Mouse (Mus musculus) adrenal gland, postnatal 10 days (tissue): ENCODE measurements around the gene Gns. TPM values are rescaled to one million over a fixed set of nuclear protein-coding genes. Genes with fewer than 3 reads are reported as not detected.
"Not testable (repeated sequence)": the region's sequence is repeated elsewhere in the genome, so short reads cannot be mapped to it uniquely, and the experiment has no call there.

Experiments used
- DNase-seq: peaks from one replicate; pipeline ENCODE4 v3.0.0; 2021; ENCODE audit warnings: mixed read lengths
- long read RNA-seq, 2 experiments: library from polyadenylated mRNA; stranded (forward); transcript quantifications; one replicate each; pipeline ENCODE4 v2.0.0; 2021
- total RNA-seq, 2 experiments: library from RNA; stranded (reverse); gene quantifications; 2 replicates each; pipeline ENCODE4 v1.2.3; 2021

Gene Gns
- total RNA-seq = 100 to 1,000 TPM; 115 to 120 TPM
- long read RNA-seq, experiment 1, transcript Gns-201 (14 exons, 3,855 nt) = major isoform, 67 of 132 reads
- long read RNA-seq, experiment 1, partial matches to known transcripts = 23 of 132 reads
- long read RNA-seq, experiment 1, other reads (novel, unspliced or antisense) = 39 of 132 reads
- long read RNA-seq, experiment 2, transcript Gns-201 (14 exons, 3,855 nt) = major isoform, 92 of 109 reads
- long read RNA-seq, experiment 2, partial matches to known transcripts = 8 of 109 reads
- long read RNA-seq, experiment 2, other reads (novel, unspliced or antisense) = 9 of 109 reads

DNA sequence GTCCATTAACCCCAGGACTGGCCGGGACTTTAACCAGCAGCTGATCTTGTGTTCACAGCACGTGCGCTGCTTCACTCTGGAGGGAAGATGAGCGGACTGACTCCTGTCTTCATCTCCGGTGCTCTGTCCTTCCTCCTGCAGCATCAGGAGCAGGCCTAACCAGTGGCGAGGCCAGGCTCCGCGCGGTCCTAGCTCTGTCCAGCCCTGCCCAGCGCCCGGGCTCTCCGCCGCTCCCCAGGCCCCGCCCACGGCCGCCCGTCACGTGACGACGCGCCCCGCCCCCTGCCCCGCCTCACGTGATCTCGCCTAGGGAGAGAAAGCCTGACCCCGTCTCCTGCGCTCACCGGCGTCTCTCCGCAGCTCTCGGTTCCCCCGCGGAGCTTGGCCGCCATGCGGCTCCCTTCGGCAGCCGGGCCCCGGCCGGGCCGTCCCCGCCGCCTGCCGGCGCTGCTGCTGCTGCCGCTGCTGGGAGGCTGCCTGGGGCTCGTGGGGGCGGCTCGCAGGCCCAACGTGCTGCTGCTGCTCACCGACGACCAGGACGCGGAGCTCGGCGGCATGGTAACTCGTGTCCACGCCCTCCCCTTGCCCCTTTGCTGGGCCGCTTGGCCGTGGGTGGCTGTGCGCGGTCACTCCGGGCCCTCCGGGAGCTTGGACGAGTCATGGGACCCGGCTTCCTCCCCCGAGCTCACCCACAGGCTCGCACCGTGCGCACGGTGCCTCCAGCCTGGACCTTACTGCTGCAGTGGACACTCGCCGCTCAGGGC is at the start of gene Gns:
TSS of gene Gns (plus strand) at position 290 of the 764 bp plus-strand sequence.
- peak; percentile 96 for DNase-seq

DNA sequence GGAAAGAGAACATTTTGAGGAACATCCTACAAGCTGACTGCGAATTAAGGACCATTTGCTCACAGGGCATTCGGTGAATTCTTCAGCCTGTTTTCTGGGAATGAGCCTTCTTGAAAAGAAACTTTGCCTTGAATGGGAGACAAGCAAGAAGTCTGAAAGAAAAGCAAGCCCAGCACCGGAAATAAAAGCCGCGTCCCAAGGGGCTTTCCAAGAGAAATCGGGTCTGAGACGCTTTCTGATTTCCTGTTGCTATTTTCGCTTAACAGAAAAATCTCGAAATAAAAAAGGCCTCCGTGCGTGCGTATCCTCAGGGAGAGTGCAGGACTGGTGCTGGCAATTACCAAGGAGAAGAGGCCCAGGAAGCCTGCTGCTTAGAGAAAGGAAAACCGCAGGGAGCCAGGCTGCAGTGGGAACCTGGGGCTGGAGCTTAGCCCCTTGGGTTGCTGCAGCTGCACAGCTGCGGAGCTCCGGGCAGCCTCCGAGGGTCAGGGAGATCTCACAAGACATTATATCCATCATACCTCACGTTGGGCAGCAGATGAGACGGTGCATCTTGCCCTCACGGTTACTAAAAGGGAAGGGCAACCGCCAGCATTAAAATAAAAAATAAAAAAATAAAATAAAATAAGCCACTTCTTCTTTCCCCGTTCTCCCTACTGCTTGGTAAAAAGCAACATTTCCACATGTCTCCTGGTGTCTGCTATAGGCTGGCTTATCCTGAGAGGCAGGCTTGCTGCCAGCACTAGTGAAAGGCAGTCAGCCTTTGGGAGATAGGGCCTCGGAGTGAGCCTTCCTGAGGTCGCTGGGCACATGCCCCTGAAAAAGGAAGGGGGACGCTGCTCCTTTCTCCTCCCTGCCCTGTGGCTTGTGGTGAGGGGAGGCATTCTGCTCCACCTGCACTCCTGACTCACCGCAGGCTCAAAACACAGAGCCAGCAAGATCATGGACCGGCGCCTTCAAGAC is 49.3 kb upstream of the Gns start:
- no peak for DNase-seq

DNA sequence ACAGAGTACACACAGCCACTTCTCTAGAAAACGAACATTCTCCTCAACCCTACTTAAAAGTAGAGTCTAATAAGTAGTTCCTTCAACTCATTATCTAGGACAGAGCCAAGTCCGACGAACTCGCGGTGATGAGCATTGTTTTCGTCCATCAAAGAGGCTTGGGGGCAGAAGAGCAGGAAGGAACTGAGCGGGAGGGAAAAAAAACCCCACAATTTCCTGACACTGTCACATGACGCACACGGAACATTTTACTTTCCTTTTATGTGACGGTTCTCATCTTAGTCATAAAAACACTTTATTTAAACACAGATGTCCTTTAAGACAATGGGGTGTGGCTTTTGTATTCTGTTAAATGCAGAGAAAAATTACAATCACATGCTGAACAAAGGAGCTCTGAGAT is 48.5 kb upstream of the Gns start:
- no peak for DNase-seq

DNA sequence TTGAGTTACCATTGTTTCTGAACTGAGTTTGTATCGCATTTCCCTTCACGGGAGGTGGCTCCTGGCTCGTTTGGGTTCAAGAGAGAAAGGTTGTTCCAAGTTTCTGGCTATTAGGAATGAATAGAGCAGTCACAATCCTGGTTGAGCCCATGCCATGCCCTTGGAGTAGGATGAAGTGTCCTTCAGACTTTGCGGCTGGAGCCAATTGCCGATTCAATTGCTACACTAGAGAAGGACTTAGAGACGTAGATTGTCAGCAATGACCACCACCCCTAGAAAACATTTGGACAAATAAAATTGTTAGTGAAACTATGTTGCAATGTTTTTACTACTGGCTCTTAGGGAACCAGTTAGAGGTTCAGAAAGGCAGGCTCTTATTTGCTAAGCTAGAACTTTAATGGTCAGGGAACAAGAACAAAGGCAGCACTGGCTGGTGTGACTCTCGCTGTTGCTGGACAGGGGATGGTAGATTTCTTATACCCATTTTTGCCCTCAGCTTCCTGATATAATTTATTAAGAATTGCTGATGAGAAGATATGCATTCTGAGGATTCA is 46.4 kb upstream of the Gns start:
- peak; percentile 14 for DNase-seq

DNA sequence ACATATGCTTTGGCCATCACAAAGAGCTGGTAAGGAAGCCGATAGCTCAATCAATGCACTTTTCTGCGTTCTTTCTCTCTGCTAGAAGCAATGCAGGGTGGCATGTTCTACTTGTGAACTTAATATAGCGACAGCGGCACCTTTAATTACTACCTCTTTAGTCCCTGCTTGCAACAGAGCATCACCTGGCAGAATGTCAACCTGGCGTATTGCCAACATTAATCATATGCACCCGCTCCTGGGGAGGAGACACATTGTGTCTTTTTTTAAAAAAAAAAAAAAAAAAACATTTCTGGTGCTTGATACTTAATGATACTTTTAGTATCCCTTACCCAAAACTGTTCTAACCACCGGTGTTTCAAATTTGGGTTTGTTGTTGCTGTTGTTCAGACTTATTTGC is 41.4 kb upstream of the Gns start:
- peak; percentile 26 for DNase-seq

DNA sequence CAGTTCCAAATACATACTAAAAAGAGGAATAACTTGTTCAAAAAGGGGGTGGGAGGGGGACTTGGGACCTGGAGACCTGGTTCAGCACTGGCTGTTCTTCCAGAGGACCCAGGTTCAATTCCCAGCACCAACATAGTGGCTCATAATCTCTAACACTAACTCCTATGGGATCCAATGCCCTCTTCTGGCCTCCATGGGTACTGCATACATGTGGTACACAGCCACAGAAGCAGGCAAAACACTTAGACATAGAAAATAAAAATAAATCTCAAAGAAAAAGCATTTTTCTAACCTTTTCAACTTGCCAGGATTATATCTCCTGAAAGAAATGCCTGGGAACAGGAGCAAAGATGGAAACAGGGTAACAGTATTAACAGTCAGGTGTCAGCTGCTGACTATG is 38.7 kb upstream of the Gns start:
- no peak for DNase-seq

DNA sequence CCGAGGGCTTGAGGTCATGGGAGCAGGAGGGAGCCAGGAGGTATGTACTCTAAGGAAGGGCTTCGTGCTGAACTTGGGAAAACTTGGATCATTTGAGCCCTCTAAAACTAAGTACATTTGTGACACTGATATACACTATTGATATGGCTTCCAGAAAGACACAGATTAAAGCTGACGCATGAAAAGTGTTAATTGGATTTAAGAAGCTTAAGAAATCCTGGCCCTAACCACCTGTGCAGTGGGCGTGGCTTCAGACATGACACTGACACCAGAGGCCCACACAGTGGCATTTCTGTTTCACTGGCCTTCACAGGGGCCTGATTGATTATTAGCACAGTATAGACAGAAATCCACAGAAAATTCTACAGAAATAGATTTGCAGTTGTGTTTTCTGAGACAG is 35.3 kb upstream of the Gns start:
- DNase-seq = no peak

DNA sequence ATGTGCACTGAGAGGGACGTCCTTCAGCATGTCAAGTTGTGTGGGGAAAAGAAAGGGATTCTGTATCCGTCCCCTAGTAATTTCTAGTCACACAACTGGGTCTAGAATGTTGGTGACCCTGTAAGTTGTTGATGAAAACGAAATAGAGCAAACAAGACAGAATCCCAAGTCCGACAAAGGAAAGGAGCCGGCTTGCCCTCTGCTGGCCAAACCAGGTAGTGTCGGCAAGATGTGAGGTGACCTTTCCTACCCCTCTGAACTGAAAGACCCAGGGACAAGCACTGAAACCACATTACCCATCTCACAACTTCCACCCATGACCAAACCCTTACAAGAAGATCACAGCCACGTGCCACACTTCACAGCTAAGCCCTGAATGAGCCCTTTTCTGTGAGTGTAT is 34.0 kb upstream of the Gns start:
- peak; percentile 86 for DNase-seq

DNA sequence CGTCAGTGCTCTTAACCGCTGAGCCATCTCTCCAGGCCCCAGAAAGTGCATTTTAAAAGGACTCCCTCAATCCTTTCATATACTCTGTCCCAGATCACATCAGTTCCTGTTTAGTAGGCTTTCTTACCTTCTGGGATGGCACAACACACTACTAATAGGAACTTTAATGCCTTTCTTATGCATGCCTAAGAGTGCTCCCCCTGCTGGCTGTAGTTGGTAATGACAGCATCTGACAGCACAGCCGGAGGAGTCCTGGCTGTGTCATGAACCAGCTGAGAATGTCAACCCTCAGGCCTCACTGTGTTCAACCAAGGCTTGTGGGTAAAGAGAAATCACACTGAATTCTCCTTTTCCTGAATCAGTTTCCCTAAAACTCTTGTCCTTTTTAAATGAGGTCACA is 30.3 kb upstream of the Gns start:
- peak; percentile 75 for DNase-seq

DNA sequence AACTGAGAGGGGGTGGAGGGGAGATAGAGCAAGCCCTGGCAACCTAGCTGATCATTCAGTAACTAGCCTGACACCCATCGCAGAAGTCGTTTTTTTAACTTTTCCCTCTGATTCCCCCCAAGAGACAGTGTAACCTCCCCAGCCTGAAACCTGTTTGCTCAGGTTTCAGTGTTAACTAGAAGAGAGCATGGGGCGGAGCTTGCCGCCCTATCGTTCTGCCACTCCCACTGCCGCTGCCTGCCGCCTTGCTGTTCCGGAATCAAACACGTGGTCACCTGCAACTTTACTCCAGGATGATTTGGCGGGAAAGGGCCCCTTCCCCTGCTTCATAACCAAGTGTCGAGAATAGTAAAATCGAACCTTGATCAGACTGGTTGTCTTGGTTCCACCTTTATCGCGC is 28.4 kb upstream of the Gns start:
- not testable (repeated sequence) for DNase-seq

DNA sequence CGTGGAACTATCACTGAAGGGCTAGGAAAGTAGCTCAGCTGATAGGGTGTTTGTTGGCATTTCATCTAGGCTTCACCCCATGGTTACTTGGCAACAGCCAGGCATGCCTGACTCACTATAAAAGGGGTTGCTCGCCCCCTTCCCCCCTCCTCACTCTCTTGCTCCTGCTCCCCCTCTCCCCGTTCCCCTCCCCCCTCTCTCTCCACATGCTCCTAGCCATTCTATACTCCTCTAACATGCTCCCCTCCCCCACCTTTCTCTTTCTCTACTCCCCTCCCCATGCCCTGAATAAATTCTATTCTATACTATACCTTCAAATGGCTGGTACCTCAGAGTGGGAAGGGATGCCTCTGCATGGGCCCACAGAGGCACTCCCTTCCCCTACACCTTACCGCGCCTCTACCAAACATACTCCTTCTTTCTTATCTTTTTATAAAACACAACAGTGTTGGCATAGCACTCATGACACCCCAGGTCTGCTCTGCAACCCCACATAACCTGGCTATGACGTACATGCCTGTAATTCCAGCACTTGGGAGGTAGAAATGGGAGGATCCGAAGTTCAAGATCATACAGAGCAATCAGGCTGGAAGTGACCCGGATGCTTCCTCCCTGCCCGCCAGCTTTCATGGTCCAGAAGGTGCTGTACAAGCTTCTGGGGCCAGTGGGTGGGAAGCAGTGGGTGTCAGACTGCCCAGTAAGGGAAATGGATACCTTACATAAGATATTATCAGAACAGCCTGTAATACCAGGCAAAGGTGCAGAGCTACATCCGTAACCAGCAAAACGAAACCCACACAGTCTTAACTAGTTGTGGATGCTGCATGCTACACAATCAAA is 23.9 kb upstream of the Gns start:
- DNase-seq = no peak

DNA sequence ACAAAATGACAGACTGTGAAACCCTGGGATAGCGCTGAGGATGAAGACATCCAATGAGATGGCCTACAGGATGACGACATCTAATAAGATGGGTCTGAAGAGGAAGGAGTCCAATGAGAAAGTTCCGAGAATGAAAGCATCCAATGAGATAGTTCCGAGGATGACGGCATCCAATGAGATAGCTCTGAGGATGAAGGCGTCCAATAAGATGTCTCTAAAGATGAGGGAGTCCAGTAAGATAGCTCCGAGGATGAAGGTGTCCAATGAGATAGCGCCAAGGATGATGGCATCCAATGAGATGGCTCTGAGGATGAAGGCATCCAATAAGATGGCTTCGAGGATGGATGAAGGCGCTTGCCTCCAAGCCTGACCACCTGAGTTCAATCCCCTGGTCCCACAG is 22.6 kb upstream of the Gns start:
- no peak for DNase-seq

DNA sequence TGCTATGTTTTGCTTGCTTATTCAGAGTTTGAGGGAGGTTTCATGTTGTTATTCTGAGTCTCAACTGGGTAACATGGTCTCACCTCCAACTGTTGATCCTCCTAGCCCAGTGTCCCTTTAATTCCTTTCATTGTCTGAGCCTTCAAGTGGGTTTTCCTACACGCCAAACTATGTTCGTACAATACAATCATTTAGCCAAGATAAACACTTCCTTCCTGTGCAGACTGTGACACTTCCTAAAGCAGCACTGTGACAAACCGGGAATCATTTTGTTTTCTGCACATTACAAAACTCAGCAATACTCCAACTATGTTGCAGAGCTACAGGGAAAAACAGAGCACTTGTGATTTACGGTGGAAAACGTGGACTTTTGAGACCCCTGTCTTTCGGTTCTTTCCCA is 21.0 kb upstream of the Gns start:
- DNase-seq = no peak

DNA sequence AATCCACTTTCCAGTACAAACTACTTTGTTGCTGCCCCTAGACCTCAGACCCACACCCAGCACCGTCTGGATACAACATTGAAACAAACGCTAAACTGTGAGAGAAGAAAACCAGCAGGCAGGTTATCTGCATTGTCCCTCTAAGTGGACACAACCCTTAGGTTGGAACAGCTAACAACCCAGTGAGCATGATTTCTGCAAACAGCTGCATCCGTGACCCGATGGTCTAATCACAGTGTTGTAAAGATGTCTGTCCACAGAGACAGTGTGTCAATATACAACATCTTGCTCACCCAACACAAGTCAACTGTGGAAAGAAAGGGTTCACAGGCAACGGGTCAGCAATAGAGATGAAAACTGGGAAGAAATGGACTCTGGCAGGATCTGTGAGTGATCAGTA is 15.6 kb upstream of the Gns start:
- DNase-seq = no peak

DNA sequence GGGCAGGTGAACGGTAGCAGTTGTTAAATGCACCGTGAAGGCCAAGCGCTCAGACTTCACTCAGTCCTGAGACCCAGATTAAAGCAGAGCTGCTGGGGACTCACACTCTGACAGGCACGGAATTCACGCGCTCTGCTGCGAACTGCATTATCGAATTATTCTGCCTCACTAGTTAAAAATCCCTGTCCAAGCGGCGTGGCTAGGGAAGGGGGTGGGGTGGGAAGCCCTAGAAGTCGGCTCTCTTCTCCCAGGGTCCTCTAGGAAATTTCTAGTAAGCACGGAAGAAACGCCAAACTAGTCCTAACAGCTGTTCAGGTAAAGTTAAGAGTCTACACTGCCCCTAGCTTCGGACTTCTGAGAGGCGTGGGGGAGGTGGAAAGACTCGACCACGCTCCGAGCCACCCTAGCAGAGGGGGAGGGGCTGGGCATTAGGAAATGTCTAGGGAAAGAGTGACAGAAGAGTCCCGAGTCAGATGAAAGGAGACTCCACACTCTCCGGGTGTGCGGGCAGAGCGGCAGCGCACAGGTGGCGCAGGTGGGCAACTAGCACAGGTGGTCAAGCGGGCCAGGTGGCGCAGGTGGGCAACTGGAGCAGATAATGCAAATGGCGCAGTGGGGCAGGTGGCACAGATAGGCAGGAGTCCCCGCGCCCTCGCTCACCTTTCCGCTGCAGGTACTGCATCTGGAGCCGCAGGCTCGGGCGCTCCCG is 14.4 kb upstream of the Gns start:
- peak; percentile 33 for DNase-seq

DNA sequence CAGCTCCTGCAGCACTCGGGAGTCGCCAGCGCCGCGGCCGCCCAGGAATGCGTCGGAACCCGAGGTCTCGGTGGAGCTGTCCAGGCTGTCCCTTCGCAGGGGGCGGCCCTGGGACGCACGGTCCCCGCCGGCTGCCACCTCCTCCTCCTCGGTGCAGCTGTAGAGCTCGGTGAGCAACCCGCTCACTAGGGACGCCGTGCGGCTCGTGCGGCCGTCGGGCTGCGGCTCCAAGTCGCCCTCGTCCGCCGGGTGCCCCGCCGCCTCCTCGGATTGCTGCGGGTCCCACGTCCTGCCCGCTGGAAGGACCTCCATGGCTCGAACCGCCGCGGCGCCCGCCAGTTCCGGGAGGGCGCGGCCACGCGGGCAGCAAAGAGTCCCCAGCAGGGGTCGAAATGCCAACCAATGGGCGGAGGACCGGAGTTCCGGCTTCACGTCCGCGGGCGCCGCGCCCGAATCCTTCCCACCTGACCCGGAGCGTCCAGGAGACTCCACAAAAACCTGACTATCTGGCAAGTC is 13.8 kb upstream of the Gns start, which contains the start of gene Tbc1d30:
TSS of gene Tbc1d30 (minus strand) at position 213 of the 516 bp plus-strand sequence.
- DNase-seq = peak; percentile 75

DNA sequence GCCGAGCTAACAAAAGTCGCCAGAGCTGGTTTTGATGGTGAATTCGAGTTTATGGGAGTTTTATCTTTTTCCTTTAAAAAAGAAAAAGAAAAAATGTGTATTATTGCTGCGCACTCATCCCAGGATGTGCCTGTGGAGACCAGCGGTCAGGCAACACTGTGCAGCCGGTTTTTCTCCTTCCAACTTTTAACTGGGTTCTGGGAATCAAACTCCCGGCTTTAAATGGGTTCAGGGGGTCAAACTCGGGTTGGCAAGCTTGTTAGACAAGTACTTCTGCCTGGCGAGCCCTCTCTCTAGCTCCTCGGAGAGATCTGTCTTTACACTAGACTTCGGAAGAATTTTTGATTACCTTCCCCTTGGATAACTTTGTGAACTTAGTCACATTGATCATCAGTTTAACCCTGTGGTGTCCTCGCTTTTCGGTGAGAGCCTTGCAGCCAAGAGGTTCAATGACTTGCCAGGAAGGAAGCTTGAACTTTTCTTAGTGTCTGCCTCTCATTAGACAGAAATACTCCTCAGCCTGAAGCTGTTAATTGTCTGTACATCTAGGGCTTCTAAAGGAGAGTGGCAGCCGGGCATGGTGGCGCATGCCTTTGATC is 13.1 kb upstream of the Gns start:
- no peak for DNase-seq

DNA sequence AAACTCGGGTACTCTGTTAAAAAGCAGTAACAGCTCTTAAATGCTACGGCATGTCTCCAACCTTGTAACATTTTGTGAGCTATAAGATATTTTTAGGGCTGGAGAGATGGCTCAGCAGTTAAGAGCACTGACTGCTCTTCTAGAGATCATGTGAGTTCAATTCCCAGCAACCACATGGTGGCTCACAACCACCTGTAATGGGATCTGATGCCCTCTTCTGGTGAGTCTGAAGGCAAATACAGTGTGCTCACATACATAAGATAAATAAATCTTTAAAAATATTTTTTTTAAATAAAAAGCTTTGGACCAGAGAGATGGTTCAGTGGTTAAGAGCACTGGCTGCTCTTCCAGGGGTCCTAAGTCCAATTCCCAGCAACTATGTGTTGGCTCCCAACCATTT is 4.5 kb upstream of the Gns start:
- DNase-seq = no peak

DNA sequence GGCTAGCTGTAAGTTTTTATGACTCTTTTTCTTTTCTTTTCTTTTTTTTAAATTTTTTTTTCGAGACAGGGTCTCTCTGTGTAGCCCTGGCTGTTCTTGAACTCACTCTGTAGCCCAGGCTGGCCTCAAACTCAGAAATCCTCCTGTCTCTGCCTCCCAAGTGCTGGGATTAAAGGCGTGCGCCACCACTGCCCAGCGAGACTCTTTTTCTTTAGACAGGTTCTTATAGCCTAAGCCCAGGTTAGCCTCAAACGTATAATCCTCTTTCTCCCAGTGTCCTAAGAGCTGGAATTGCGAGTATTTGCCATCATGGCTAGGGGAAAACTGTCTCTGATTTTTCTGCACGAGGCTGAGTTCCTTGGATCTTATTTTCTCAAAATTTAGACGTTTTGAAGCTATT is 1.7 kb upstream of the Gns start:
- no peak for DNase-seq

DNA sequence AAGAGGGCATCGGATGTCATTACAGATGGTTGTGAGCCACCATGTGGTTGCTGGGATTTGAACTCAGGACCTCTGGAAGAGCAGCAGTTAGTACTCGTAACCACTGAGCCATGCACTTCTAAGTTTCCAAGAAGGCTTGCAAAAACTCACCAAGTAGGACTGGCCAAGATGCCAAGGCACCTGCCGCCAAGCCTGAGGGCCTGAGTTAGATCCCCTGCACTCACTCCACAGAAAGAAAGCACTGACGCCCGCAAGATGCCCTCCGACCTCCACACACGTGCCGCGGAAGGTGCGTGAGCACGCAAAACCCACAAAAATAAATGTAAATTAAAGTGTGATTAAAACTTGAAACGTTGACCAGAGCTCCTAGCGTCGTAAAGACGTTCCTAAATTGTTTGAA is 584 bp upstream of the Gns start:
- no peak for DNase-seq
